Mouse (Mus musculus): ENCODE measurements around the gene Als2.

GRCm38 (mm10) chr1:59229187-59229586 lies 7.8 kb downstream of the Als2 start:
- TF ChIP-seq CTCF (IDR thresholded peaks at IDR 0.05; ENCODE audit: control insufficient read depth, insufficient read depth, insufficient read length) (no peak), USF1 (IDR thresholded peaks at IDR 0.05; ENCODE audit: low read depth) (no peak), MYOD1 (IDR thresholded peaks at IDR 0.05; ENCODE audit: control insufficient read depth, insufficient read length, low read depth) (no peak), MYOG (IDR thresholded peaks at IDR 0.05; ENCODE audit: control insufficient read depth, extremely low read depth, insufficient read length) (no peak), MAX (IDR thresholded peaks at IDR 0.05) (no peak), FOSL1 (IDR thresholded peaks at IDR 0.05; ENCODE audit: insufficient read depth, low read length, poor library complexity, severe bottlenecking) (no peak), CEBPB (IDR thresholded peaks at IDR 0.05; ENCODE audit: low read depth) (no peak)
